Mouse (Mus musculus) G1E (cell line): ENCODE measurements around the gene C77080.

ENCODE experiments used
- CTCF ChIP-seq: IDR thresholded peaks from 2 replicates; pipeline ENCODE4 v1.5.1; 2012; ENCODE audit warnings: low read depth, low read length, inconsistent platforms, mixed read lengths
- GATA1 ChIP-seq: IDR thresholded peaks from 2 replicates; pipeline ENCODE4 v1.6.1; 2012; ENCODE audit warnings: borderline replicate concordance, low read length, inconsistent platforms, mixed read lengths

- TF ChIP-seq CTCF (no peak), GATA1 (no peak)
Observed at GRCm38 (mm10) chr4:129197514-129197913, 63.7 kb downstream of the C77080 start.
